Mouse (Mus musculus): ENCODE data around the gene Pdlim4. TPM values are rescaled to one million over a fixed set of nuclear protein-coding genes. Genes with fewer than 3 reads are reported as not detected.

Gene Pdlim4
- 1.0 TPM for polyA plus RNA-seq (2014; fragmentation: Illumina TruSeq; extraction: RNeasy Lipid Tissue Mini Kit (QIAGEN cat#74804); ENCODE audit: low read depth, low replicate concordance)

GRCm38 (mm10) chr11:54068520-54069371 lies at the start of gene Pdlim4:
Gene Pdlim4 (minus strand): TSS chr11:54069014.

GRCm38 (mm10) chr11:54100045-54100691 lies 31.4 kb upstream of the Pdlim4 start, which contains the start of gene P4ha2:
Gene P4ha2 (plus strand): TSS chr11:54100095.

DNA sequence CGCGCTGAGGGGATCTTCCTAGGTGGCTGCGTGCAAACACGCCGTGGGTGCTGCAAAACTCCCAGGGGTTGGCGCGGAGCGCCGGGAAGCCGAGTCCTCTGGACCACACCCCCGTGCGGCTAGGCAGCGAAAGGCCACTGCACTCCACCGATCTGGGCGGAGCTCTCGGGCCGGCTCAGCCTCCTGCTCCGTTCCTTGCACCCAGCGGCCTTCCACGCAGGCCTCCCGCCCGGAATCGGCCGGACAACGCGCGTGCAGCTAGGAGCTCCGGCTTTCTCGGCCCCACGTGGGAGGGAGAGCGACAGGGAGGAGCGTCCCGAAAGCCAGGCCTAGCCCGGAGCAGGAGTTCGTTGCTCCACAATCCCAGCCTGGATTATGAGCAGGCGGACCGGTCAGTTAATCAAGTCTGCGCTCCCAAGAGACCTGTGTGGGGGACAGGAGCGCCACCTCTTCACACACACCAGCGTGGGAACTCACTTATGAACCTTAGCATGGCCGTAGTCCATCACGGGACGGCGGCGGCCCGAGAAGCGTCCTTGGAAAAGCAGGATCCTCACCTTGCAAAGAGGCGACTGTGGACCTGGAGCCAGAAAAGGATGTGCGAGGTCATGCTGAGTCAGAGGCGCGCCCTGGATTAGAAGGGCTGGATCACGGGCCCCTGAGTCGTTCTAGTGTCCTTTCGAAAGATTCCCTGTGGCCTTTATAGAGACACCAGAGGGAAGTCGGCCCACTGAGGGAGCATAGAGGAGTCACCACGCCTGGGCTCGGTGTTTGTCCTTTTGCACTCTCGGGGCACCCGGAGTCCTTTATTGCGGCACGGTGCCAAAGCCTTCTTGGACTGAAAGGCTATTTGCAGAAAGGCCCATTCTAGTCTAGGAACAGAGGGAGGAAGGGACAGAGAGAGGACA lies 40.5 kb downstream of the Pdlim4 start, which contains the start of gene Slc22a4:
Gene Slc22a4 (minus strand): TSS at position 47 of the 908 bp plus-strand sequence.

Other genes with a start within 250 kb of the Pdlim4 start
- 1.3 TPM for gene Gm12216, start 209.8 kb downstream of the Pdlim4 start, polyA plus RNA-seq (2014; fragmentation: Illumina TruSeq; extraction: RNeasy Lipid Tissue Mini Kit (QIAGEN cat#74804); ENCODE audit: low read depth, low replicate concordance)
- gene Slc22a5, start 177.4 kb downstream of the Pdlim4 start, polyA plus RNA-seq (2014; fragmentation: Illumina TruSeq; extraction: RNeasy Lipid Tissue Mini Kit (QIAGEN cat#74804); ENCODE audit: low read depth, low replicate concordance) = 26.6 TPM
- 18.1 TPM for gene Slc22a21, start 88.7 kb downstream of the Pdlim4 start, polyA plus RNA-seq (2014; fragmentation: Illumina TruSeq; extraction: RNeasy Lipid Tissue Mini Kit (QIAGEN cat#74804); ENCODE audit: low read depth, low replicate concordance)
- 0.79 TPM for gene Slc22a4, start 40.9 kb downstream of the Pdlim4 start, polyA plus RNA-seq (2014; fragmentation: Illumina TruSeq; extraction: RNeasy Lipid Tissue Mini Kit (QIAGEN cat#74804); ENCODE audit: low read depth, low replicate concordance)
- 1.9 TPM for gene P4ha2, start 31.1 kb upstream of the Pdlim4 start, polyA plus RNA-seq (2014; fragmentation: Illumina TruSeq; extraction: RNeasy Lipid Tissue Mini Kit (QIAGEN cat#74804); ENCODE audit: low read depth, low replicate concordance)
- not detected for gene Csf2, start 180.7 kb upstream of the Pdlim4 start, polyA plus RNA-seq (2014; fragmentation: Illumina TruSeq; extraction: RNeasy Lipid Tissue Mini Kit (QIAGEN cat#74804); ENCODE audit: low read depth, low replicate concordance)
- gene Il3, start 198.3 kb upstream of the Pdlim4 start, polyA plus RNA-seq (2014; fragmentation: Illumina TruSeq; extraction: RNeasy Lipid Tissue Mini Kit (QIAGEN cat#74804); ENCODE audit: low read depth, low replicate concordance) = not detected
- 2.9 TPM for gene Acsl6, start 234.8 kb upstream of the Pdlim4 start, polyA plus RNA-seq (2014; fragmentation: Illumina TruSeq; extraction: RNeasy Lipid Tissue Mini Kit (QIAGEN cat#74804); ENCODE audit: low read depth, low replicate concordance)

All from sigmoid colon, adult 10 weeks (tissue).